Mouse (Mus musculus) testis, adult 2 months (tissue): Measurements from ENCODE around the gene Tek.

Experiments
- CTCF ChIP-seq: fragments of 200-500 bp; IDR thresholded peaks from 2 replicates; pipeline ENCODE4 v1.5.1; 2012; ENCODE audit warnings: low read depth, mild to moderate bottlenecking, inconsistent platforms, low read length, moderate library complexity; ENCODE audit not compliant: control insufficient read depth, insufficient read depth, insufficient replicate concordance
- POLR2A ChIP-seq: fragments of 200-500 bp; IDR thresholded peaks from 2 replicates; pipeline ENCODE4 v1.6.1; 2012; ENCODE audit warnings: low read depth, mild to moderate bottlenecking, inconsistent platforms, low read length, moderate library complexity; ENCODE audit not compliant: control insufficient read depth

DNA sequence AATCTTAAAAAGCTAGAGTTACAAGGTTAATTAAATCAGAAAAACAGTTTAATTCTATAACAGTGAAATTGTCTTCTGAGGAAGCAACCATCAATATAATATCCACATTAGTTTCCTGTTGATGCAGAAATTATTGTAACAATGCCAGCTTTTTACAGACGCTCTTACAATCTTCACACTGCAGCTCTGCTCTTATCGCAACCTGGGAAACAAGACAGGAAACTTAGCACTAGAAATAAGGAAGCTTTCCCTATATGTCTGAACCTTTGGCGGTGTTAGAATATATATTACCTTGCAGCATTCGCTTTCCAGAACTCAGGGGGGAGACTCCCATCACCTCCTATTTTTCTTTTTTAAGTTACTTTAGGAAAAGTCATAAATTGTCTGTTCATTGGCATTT, 48.0 kb upstream of the Tek start:
- TF ChIP-seq CTCF, result no peak
- TF ChIP-seq POLR2A, result no peak
